Mouse (Mus musculus): Measurements from ENCODE around the gene Lzic.

Lzic gene

GRCm38 (mm10) chr4:149525170-149525569, 40.1 kb downstream of the Lzic start:
- Histone ChIP-seq H3K36me3 (ENCODE audit: insufficient read depth, low read length) (no peaks in the 10 kb centered on the region), H3K4me3 (replicated peaks; ENCODE audit: low read length) (no peak overlapping the region), H3K27me3 (ENCODE audit: insufficient read depth, low read length) (no peaks in the 10 kb centered on the region; the same call in 1 of the 2 replicates), H3K4me1 (replicated peaks; ENCODE audit: low read depth, low read length) (peaks cover 30% of the 10 kb centered on the region), H3K9me3 (ENCODE audit: low read length) (no peaks in the 10 kb centered on the region)
- TF ChIP-seq NANOG (IDR thresholded peaks at IDR 0.05; ENCODE audit: borderline replicate concordance, low read length) = no peak
- TF ChIP-seq CTCF (conservative IDR thresholded peaks at IDR 0.05; ENCODE audit: low read length) = no peak
- no peak for TF ChIP-seq POU5F1 (IDR thresholded peaks at IDR 0.05; ENCODE audit: borderline replicate concordance, low read length)

GRCm38 (mm10) chr4:149525811-149526210, 40.8 kb downstream of the Lzic start:
- peaks cover 30% of the 10 kb centered on the region for H3K4me1 ChIP-seq (replicated peaks; ENCODE audit: low read depth, low read length)
- no peak overlapping the region for H3K4me3 ChIP-seq (replicated peaks; ENCODE audit: low read length)
- H3K9me3 ChIP-seq (ENCODE audit: low read length) = no peaks in the 10 kb centered on the region
- TF ChIP-seq CTCF (conservative IDR thresholded peaks at IDR 0.05; ENCODE audit: low read length) (no peak), POU5F1 (IDR thresholded peaks at IDR 0.05; ENCODE audit: borderline replicate concordance, low read length) (no peak), NANOG (IDR thresholded peaks at IDR 0.05; ENCODE audit: borderline replicate concordance, low read length) (no peak)
- H3K36me3 ChIP-seq (ENCODE audit: insufficient read depth, low read length) = no peaks in the 10 kb centered on the region
- H3K27me3 ChIP-seq (ENCODE audit: insufficient read depth, low read length) = no peaks in the 10 kb centered on the region

- no peaks in the 10 kb centered on the region for H3K9me3 ChIP-seq (ENCODE audit: low read length)
- H3K36me3 ChIP-seq (ENCODE audit: insufficient read depth, low read length) = no peaks in the 10 kb centered on the region
- TF ChIP-seq CTCF (conservative IDR thresholded peaks at IDR 0.05; ENCODE audit: low read length) = no peak
- TF ChIP-seq POU5F1 (IDR thresholded peaks at IDR 0.05; ENCODE audit: borderline replicate concordance, low read length) = no peak
- TF ChIP-seq NANOG (IDR thresholded peaks at IDR 0.05; ENCODE audit: borderline replicate concordance, low read length) = no peak
- no peak overlapping the region for H3K4me3 ChIP-seq (replicated peaks; ENCODE audit: low read length)
- H3K4me1 ChIP-seq (replicated peaks; ENCODE audit: low read depth, low read length) = peaks cover 30% of the 10 kb centered on the region
- H3K27me3 ChIP-seq (ENCODE audit: insufficient read depth, low read length) = no peaks in the 10 kb centered on the region
Measured at GRCm38 (mm10) chr4:149526330-149526729, 41.3 kb downstream of the Lzic start.

GRCm38 (mm10) chr4:149527621-149528354, 42.8 kb downstream of the Lzic start:
- Histone ChIP-seq H3K4me3 (replicated peaks; ENCODE audit: low read length) (no peak overlapping the region), H3K4me1 (replicated peaks; ENCODE audit: low read depth, low read length) (peaks cover 30% of the 10 kb centered on the region), H3K36me3 (ENCODE audit: insufficient read depth, low read length) (no peaks in the 10 kb centered on the region), H3K27me3 (ENCODE audit: insufficient read depth, low read length) (no peaks in the 10 kb centered on the region), H3K9me3 (ENCODE audit: low read length) (no peaks in the 10 kb centered on the region)
- TF ChIP-seq POU5F1 (IDR thresholded peaks at IDR 0.05; ENCODE audit: borderline replicate concordance, low read length) = no peak
- no peak for TF ChIP-seq NANOG (IDR thresholded peaks at IDR 0.05; ENCODE audit: borderline replicate concordance, low read length)
- TF ChIP-seq CTCF (conservative IDR thresholded peaks at IDR 0.05; ENCODE audit: low read length) = no peak

- Histone ChIP-seq H3K36me3 (ENCODE audit: insufficient read depth, low read length) (no peaks in the 10 kb centered on the region), H3K4me1 (replicated peaks; ENCODE audit: low read depth, low read length) (peaks cover 30% of the 10 kb centered on the region), H3K9me3 (ENCODE audit: low read length) (no peaks in the 10 kb centered on the region), H3K4me3 (replicated peaks; ENCODE audit: low read length) (no peak overlapping the region), H3K27me3 (ENCODE audit: insufficient read depth, low read length) (no peaks in the 10 kb centered on the region)
- no peak for TF ChIP-seq POU5F1 (IDR thresholded peaks at IDR 0.05; ENCODE audit: borderline replicate concordance, low read length)
- TF ChIP-seq NANOG (IDR thresholded peaks at IDR 0.05; ENCODE audit: borderline replicate concordance, low read length) = no peak
- no peak for TF ChIP-seq CTCF (conservative IDR thresholded peaks at IDR 0.05; ENCODE audit: low read length)
Measured at GRCm38 (mm10) chr4:149529691-149530090, 44.7 kb downstream of the Lzic start.

- TF ChIP-seq CTCF (conservative IDR thresholded peaks at IDR 0.05; ENCODE audit: low read length) (no peak), NANOG (IDR thresholded peaks at IDR 0.05; ENCODE audit: borderline replicate concordance, low read length) (no peak), POU5F1 (IDR thresholded peaks at IDR 0.05; ENCODE audit: borderline replicate concordance, low read length) (no peak)
- H3K4me1 ChIP-seq (replicated peaks; ENCODE audit: low read depth, low read length) = peaks cover 22% of the 10 kb centered on the region
- H3K36me3 ChIP-seq (ENCODE audit: insufficient read depth, low read length) = no peaks in the 10 kb centered on the region
Measured at GRCm38 (mm10) chr4:149539441-149539840, 54.4 kb downstream of the Lzic start.

GRCm38 (mm10) chr4:149541935-149542334, 56.9 kb downstream of the Lzic start:
- H3K27me3 ChIP-seq (ENCODE audit: insufficient read depth, low read length) = no peaks in the 10 kb centered on the region
- 0 out of 2 replicates have a peak, but pooled peaks cover 11% of the 10 kb centered on the region for H3K36me3 ChIP-seq (ENCODE audit: insufficient read depth, low read length)
- no peaks in the 10 kb centered on the region for H3K9me3 ChIP-seq (ENCODE audit: low read length)
- no peak for TF ChIP-seq POU5F1 (IDR thresholded peaks at IDR 0.05; ENCODE audit: borderline replicate concordance, low read length)
- no peak for TF ChIP-seq CTCF (conservative IDR thresholded peaks at IDR 0.05; ENCODE audit: low read length)
- no peak for TF ChIP-seq NANOG (IDR thresholded peaks at IDR 0.05; ENCODE audit: borderline replicate concordance, low read length)
- peaks cover 47% of the 10 kb centered on the region for H3K4me1 ChIP-seq (replicated peaks; ENCODE audit: low read depth, low read length)
- no peak overlapping the region for H3K4me3 ChIP-seq (replicated peaks; ENCODE audit: low read length)

More at GRCm38 (mm10) chr4:149539441-149539840, 54.4 kb downstream of the Lzic start:
- no peak overlapping the region for H3K4me3 ChIP-seq (replicated peaks; ENCODE audit: low read length)
- H3K9me3 ChIP-seq (ENCODE audit: low read length) = no peaks in the 10 kb centered on the region
- no peaks in the 10 kb centered on the region for H3K27me3 ChIP-seq (ENCODE audit: insufficient read depth, low read length)

- H3K36me3 ChIP-seq (ENCODE audit: insufficient read depth, low read length) = 0 out of 2 replicates have a peak, but pooled peaks cover 12% of the 10 kb centered on the region
- no peaks in the 10 kb centered on the region for H3K9me3 ChIP-seq (ENCODE audit: low read length)
- peaks cover 52% of the 10 kb centered on the region for H3K4me1 ChIP-seq (replicated peaks; ENCODE audit: low read depth, low read length)
- H3K4me3 ChIP-seq (replicated peaks; ENCODE audit: low read length) = no peak overlapping the region
- no peaks in the 10 kb centered on the region for H3K27me3 ChIP-seq (ENCODE audit: insufficient read depth, low read length)
- TF ChIP-seq POU5F1 (IDR thresholded peaks at IDR 0.05; ENCODE audit: borderline replicate concordance, low read length) (no peak), CTCF (conservative IDR thresholded peaks at IDR 0.05; ENCODE audit: low read length) (no peak), NANOG (IDR thresholded peaks at IDR 0.05; ENCODE audit: borderline replicate concordance, low read length) (no peak)
Measured at GRCm38 (mm10) chr4:149542431-149542830, 57.4 kb downstream of the Lzic start.
